Mouse (Mus musculus) liver, embryonic 16.5 days (tissue): ENCODE data around the gene Plod2. TPM values are rescaled to one million over a fixed set of nuclear protein-coding genes. Genes with fewer than 3 reads are reported as not detected.

Experiments used
- ATAC-seq: fragments of 200-750 bp; cut with Nextera tagmentation; 2 replicates; pipeline ENCODE4 v1.8.0; 2017; ENCODE audit warnings: low read depth, mild to moderate bottlenecking, moderate number of reproducible peaks, moderate library complexity
- H3K27ac ChIP-seq: fragments of 300-500 bp; sonication (generic); 2 replicates; pipeline ENCODE4 v1.5.1; 2014; ENCODE audit warnings: mild to moderate bottlenecking, low read length
- H3K27me3 ChIP-seq: fragments of 300-500 bp; sonication (generic); 2 replicates; pipeline ENCODE4 v1.6.1; 2014; ENCODE audit warnings: low read depth, low read length, mixed read lengths; ENCODE audit not compliant: control insufficient read depth, insufficient read depth
- H3K36me3 ChIP-seq: fragments of 300-500 bp; sonication (generic); 2 replicates; pipeline ENCODE4 v1.6.1; 2014; ENCODE audit warnings: mild to moderate bottlenecking; ENCODE audit not compliant: control insufficient read depth, insufficient read depth
- H3K4me1 ChIP-seq: fragments of 300-500 bp; sonication (generic); 2 replicates; pipeline ENCODE4 v1.6.1; 2014; ENCODE audit warnings: low read depth, low read length, mixed read lengths; ENCODE audit not compliant: control insufficient read depth
- H3K4me2 ChIP-seq: fragments of 300-500 bp; sonication (generic); 2 replicates; pipeline ENCODE4 v1.6.1; 2014; ENCODE audit warnings: low read depth, low read length, mixed read lengths
- H3K4me3 ChIP-seq: fragments of 300-500 bp; sonication (generic); 2 replicates; pipeline ENCODE4 v1.5.1; 2014; ENCODE audit warnings: low read depth, mild to moderate bottlenecking, low read length
- H3K9ac ChIP-seq: fragments of 300-500 bp; sonication (generic); 2 replicates; pipeline ENCODE4 v1.6.1; 2014; ENCODE audit warnings: low read depth, low read length
- H3K9me3 ChIP-seq: fragments of 300-500 bp; sonication (generic); replicated peaks from 2 replicates; pipeline ENCODE4 v1.6.1; 2016; ENCODE audit warnings: low read length; ENCODE audit not compliant: control insufficient read depth
- WGBS: fragments of 180-500 bp; shearing (Covaris S2); extraction: QIAGEN DNeasy Blood & Tissue Kit; methylation state at CpG from one replicate; pipeline ENCODE4 v1.1.7; 2014; ENCODE audit not compliant: insufficient replicate concordance; 5-methylcytosine and 5-hydroxymethylcytosine counted together
- polyA plus RNA-seq: library from polyadenylated mRNA; unstranded; fragments of >200 nt; fragmentation: Nextera tagmentation; extraction: Ambion mirVana; gene quantifications from 2 replicates; pipeline ENCODE4 v1.2.1, GENCODE M21; 2015

The Plod2 gene
- polyA plus RNA-seq, 1 experiment from 2014 or later, result 3.0 TPM

DNA sequence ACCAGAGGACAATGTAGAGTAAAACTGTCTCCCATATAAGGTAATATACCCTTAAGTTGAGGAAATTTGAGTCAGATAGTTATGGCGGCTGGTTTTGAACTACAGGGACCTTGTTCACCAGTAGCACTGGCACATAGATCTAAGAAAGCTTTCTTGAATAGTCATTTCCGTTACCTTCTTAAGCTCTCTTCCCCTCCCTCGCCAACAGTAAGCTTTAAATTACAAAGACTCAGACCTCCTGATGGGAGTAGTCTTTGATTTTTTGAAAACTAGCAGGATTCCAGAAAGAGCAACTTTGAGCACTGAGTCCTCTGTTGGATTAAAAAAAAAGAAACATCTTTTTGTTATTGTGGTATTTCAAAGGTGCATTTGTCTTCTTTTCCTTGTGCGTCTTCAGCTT, 61.5 kb downstream of the Plod2 start:
- Histone ChIP-seq H3K9ac (no peak overlapping the region), H3K4me2 (no peak overlapping the region), H3K27ac (no peak overlapping the region), H3K4me1 (no peaks in the 10 kb centered on the region), H3K27me3 (no peaks in the 10 kb centered on the region), H3K4me3 (no peak overlapping the region), H3K36me3 (no peaks in the 10 kb centered on the region), H3K9me3 (no peaks in the 10 kb centered on the region)
- 65% methylated on average over 4 of the region's 4 CpGs for WGBS
- ATAC-seq, result no peak

GRCm38 (mm10) chr9:92610628-92611267, 68.7 kb downstream of the Plod2 start:
- H3K9me3 ChIP-seq, result no peaks in the 10 kb centered on the region
- no peak overlapping the region for H3K27ac ChIP-seq
- H3K27me3 ChIP-seq, result no peaks in the 10 kb centered on the region
- H3K9ac ChIP-seq, result no peak overlapping the region
- ATAC-seq, result no peak
- WGBS, result 56% methylated on average over 9 of the region's 9 CpGs
- H3K36me3 ChIP-seq, result no peaks in the 10 kb centered on the region
- no peaks in the 10 kb centered on the region for H3K4me1 ChIP-seq
- H3K4me3 ChIP-seq, result no peak overlapping the region
- no peak overlapping the region for H3K4me2 ChIP-seq

- no peak overlapping the region for H3K27ac ChIP-seq
- no peak for ATAC-seq
- 68% methylated on average over 15 of the region's 15 CpGs for WGBS
- H3K9ac ChIP-seq, result no peak overlapping the region
- no peaks in the 10 kb centered on the region for H3K36me3 ChIP-seq
- no peaks in the 10 kb centered on the region for H3K4me1 ChIP-seq
- H3K27me3 ChIP-seq, result no peaks in the 10 kb centered on the region
- H3K9me3 ChIP-seq, result no peaks in the 10 kb centered on the region
- no peak overlapping the region for H3K4me2 ChIP-seq
- H3K4me3 ChIP-seq, result no peak overlapping the region
These were observed 70.6 kb downstream of the Plod2 start for GRCm38 (mm10) chr9:92612641-92613040.

- Histone ChIP-seq H3K4me3 (no peak overlapping the region), H3K27ac (no peak overlapping the region), H3K4me2 (no peak overlapping the region), H3K9ac (no peak overlapping the region), H3K4me1 (no peaks in the 10 kb centered on the region), H3K9me3 (no peaks in the 10 kb centered on the region), H3K27me3 (no peaks in the 10 kb centered on the region), H3K36me3 (no peaks in the 10 kb centered on the region)
- ATAC-seq, result no peak
- WGBS, result 57% methylated on average over 8 of the region's 8 CpGs
These were observed 71.2 kb downstream of the Plod2 start for GRCm38 (mm10) chr9:92613206-92613605.

- no peak for ATAC-seq
- Histone ChIP-seq H3K4me1 (no peaks in the 10 kb centered on the region), H3K27me3 (no peaks in the 10 kb centered on the region), H3K9ac (no peak overlapping the region), H3K9me3 (no peaks in the 10 kb centered on the region), H3K4me2 (no peak overlapping the region), H3K36me3 (no peaks in the 10 kb centered on the region), H3K4me3 (no peak overlapping the region), H3K27ac (no peak overlapping the region)
- 67% methylated on average over 2 of the region's 2 CpGs for WGBS
These were observed 74.4 kb downstream of the Plod2 start for GRCm38 (mm10) chr9:92616418-92616817.

DNA sequence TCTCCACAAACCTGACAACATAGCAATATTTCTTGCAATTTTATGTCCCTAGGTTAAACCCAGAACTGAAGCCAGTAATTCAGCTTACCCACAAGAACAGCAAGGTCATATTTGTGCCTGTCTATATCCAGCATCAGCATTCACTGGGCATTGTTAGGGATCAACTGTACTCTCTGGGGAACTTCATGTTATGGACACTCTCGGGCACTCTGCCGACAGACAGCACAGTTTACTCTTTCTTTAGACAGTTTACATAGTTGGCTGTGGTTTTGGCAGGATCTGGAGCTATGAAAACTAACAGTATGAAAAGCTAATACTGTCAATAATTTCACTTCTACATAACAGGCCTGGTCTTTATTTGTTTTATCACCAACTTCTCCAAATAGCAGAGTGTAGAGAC, 75.4 kb downstream of the Plod2 start:
- no peak overlapping the region for H3K27ac ChIP-seq
- no peak overlapping the region for H3K4me3 ChIP-seq
- WGBS, result 74% methylated on average over 2 of the region's 2 CpGs
- H3K4me2 ChIP-seq, result no peak overlapping the region
- H3K4me1 ChIP-seq, result no peaks in the 10 kb centered on the region
- H3K9me3 ChIP-seq, result no peaks in the 10 kb centered on the region
- no peaks in the 10 kb centered on the region for H3K36me3 ChIP-seq
- H3K27me3 ChIP-seq, result no peaks in the 10 kb centered on the region
- ATAC-seq, result no peak
- H3K9ac ChIP-seq, result no peak overlapping the region

- 21% methylated on average over 1 of the region's 1 CpGs for WGBS
- H3K4me1 ChIP-seq, result no peaks in the 10 kb centered on the region
These were observed 78.1 kb downstream of the Plod2 start for GRCm38 (mm10) chr9:92620088-92620487.

DNA sequence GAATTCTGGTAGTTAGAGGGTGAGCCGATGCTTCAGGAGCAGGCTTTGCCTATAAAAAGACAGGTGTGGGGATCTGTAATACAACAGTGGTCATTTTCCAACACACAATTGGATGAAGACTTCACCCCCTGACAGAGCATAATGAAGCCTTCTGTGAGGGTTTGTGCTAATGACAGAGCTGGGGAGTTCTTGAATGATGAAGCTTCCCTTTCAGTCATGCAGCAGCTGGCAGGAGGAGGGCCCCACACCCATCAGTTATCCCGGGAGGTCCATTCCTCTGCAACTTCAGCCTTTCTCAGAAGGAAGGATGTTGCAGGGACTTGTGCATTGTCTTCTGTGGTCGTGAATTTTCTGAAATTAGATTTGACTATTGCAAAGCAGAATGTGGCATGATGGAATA, 79.2 kb downstream of the Plod2 start:
- no peaks in the 10 kb centered on the region for H3K9me3 ChIP-seq
- no peaks in the 10 kb centered on the region for H3K4me1 ChIP-seq
- no peak for ATAC-seq
- no peak overlapping the region for H3K4me2 ChIP-seq
- H3K4me3 ChIP-seq, result no peak overlapping the region
- H3K27ac ChIP-seq, result no peak overlapping the region
- no peaks in the 10 kb centered on the region for H3K27me3 ChIP-seq
- H3K36me3 ChIP-seq, result no peaks in the 10 kb centered on the region
- no peak overlapping the region for H3K9ac ChIP-seq
- 54% methylated on average over 3 of the region's 3 CpGs for WGBS

More at GRCm38 (mm10) chr9:92620088-92620487, 78.1 kb downstream of the Plod2 start:
- no peak for ATAC-seq
- Histone ChIP-seq H3K9ac (no peak overlapping the region), H3K27ac (no peak overlapping the region), H3K9me3 (no peaks in the 10 kb centered on the region), H3K4me3 (no peak overlapping the region), H3K36me3 (no peaks in the 10 kb centered on the region), H3K27me3 (no peaks in the 10 kb centered on the region), H3K4me2 (no peak overlapping the region)

DNA sequence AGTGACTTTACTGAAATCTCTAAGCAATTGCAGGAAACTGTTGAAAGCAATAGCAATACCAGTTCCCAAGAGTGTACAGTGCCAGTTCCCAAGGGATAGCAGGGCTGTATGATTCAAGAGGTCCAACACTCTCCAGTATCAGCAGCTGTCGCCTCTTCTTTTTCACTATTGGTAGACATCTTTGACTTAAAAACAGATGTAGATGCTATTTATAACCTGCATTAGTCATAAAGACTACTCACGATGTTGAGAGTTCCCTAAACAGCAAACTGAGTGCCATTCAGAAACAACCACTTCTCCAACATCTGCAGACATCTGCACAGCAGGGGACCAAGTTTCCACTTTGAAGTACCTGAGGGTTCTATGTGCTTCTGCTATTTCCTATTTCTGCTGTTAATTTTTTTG, 79.9 kb downstream of the Plod2 start:
- Histone ChIP-seq H3K4me3 (no peak overlapping the region), H3K27me3 (no peaks in the 10 kb centered on the region), H3K27ac (no peak overlapping the region), H3K9ac (no peak overlapping the region), H3K9me3 (no peaks in the 10 kb centered on the region), H3K4me2 (no peak overlapping the region), H3K36me3 (no peaks in the 10 kb centered on the region), H3K4me1 (no peaks in the 10 kb centered on the region)
- no peak for ATAC-seq
- 38% methylated on average over 2 of the region's 2 CpGs for WGBS
